Mouse (Mus musculus) spleen, postnatal 10 days (tissue): ENCODE data around the gene Slc27a1.
"Not testable (repeated sequence)": the region's sequence is repeated elsewhere in the genome, so short reads cannot be mapped to it uniquely, and the experiment has no call there.

Experiments
- DNase-seq, 2 experiments: peaks; one replicate each; pipeline ENCODE4 v3.0.0; 2021 to 2022; ENCODE audit warnings: low spot score in 2 of 2

Gene Slc27a1

GRCm38 (mm10) chr8:71568387-71568937, at the start of gene Slc27a1:
TSS of gene Slc27a1 (plus strand) at chr8:71568882.
- DNase-seq: no peak

DNA sequence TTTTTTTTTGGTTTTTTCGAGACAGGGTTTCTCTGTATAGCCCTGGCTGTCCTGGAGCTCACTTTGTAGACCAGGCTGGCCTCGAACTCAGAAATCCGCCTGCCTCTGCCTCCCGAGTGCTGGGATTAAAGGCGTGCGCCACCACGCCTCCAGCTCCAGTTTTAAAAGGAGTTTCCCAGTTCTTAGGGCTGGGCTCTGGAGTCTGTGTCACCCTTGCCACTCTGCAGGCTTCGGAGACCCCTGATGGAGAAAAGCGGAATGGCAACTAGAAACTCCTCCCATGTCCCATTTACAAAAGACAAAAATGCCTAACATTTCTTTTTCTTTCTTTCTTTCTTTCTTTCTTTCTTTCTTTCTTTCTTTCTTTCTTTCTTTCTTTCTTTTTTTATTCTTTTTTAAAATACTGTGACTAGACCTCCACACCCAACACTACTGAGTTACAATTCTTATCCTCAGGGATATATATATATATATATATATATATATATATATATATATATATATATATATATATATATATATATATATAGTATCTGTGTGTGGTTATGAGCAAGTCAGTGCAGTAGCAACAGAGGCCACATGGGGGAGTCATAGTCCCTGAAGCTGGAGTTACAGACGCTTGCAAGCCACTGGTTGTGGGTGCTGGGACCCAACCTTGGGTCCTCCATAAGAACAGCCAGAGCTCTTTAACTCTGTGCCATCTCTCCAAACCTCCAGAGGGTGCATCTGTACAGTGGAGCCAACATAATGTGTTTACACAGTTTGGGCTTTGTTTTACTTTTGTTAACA, 49.5 kb upstream of the Slc27a1 start:
- DNase-seq: peak in 1 of 2 experiments; percentile 70

DNA sequence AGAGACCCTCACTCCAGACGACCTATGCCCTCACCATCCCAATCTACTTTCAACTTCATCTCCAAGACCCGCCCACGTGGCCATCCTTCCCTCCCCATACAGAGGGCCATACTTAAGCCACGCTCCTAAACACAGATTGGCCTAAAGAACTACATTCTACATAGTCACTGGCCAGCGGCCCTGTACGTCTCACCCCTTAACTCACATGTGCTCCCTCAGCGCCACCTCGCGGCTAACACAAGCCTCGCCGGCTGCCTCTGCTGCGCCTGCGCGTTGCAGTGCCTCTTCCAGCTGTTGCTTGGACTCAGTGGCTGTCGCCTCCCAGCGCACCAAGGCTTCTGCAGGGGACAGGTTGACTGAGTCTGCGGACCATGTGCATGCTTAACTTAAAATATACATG, 47.0 kb upstream of the Slc27a1 start:
- peak; percentile 88 to 94 for DNase-seq

DNA sequence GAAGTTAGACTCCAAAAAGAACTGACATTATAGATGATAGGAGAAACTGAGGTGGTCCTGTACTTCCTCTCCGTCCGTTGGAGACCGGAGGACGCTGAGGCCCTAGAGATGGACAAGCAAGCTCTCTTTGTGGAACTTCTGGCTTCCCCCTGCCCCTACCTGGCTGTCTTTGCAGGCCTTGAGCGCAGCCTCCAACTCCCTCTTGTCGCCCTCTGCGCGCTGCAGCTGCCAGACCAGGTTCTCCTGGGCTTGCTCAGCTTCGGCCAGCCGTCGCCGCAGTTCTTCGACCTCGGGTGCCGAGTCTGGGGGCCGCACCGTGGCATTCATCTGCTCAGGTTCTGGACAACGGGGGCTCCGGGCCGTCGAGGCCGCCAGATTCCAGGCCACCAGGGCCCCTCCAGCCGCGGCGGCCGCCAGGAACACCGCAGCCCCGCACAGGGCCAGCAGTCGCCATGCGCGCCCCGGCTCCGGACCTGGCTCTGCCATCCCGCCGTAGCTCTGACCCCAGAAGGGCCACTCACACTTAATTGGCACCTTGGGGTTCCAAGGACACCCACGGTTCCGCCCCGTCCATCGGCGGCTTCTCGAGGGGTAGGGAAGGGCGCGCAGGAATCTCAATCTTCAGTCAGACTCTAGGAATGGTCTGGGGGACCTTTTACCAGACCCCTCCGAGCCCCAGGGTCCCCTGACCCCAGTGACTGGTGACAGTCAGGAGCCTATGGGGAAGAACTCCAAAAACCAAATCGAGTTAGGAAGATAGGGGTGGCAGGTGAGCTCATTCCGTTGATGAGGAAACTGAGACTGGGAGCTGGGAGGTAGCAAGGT, 43.2 kb upstream of the Slc27a1 start, which contains the start of gene Ccdc194:
TSS of gene Ccdc194 (minus strand) at position 486 of the 825 bp plus-strand sequence.
- DNase-seq: no peak

DNA sequence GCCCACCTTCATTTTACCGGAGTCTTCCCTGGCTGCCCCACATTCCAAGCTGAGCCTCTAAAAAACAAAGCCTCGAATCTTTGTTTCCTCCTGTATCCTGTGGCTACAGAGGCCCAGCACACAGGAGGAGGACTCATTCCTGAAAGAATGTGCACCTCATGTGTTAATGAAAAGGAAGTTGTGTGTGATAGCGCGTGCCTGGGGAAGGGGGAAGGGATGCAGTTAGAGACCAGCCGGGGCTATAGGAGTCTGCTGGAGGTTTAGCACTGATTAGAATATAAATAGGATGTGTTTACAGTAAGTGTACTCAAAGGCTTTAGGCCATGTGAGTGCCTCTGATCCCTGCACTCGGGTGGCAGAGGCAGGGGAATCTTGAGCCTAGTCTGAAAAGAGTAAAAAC, 42.4 kb upstream of the Slc27a1 start:
- DNase-seq: no peak

- DNase-seq: no peak
Measured at GRCm38 (mm10) chr8:71527162-71527870, 41.4 kb upstream of the Slc27a1 start.

DNA sequence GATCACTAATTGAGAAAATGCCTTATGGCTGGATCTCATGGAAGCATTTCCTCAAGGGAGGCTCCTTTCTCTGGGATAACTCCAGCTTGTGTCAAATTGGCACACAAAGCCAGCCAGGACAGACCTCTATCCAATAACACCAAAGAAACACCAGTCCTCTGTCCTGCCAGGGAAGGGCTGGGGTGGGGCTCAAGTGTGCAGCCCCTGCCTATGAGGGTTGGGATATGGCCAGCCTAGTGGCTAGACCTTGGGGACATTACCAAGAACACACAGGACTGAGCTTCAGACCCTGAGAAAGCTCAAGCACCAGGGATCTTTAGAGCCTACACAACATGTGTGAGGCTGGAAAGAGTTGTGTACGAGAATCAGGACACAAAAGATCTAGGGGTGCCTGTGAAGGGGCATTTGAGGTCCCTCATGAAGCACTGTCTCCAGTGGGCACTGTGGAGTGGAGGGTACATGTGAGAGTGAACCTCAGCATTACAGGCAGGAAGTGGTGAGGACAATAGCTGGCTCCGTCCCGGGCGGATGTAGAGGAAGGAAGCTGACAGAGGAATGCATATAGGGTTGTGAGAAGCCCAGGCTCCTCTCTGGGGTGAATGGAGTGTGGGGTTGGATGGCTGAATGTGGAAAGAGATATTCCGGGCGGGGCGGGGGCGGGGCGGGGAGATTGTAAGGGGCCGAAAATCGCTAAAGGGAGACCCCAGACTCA, 40.2 kb upstream of the Slc27a1 start:
- no peak for DNase-seq

- not testable (repeated sequence) for DNase-seq
Measured at GRCm38 (mm10) chr8:71530735-71531467, 37.8 kb upstream of the Slc27a1 start.

DNA sequence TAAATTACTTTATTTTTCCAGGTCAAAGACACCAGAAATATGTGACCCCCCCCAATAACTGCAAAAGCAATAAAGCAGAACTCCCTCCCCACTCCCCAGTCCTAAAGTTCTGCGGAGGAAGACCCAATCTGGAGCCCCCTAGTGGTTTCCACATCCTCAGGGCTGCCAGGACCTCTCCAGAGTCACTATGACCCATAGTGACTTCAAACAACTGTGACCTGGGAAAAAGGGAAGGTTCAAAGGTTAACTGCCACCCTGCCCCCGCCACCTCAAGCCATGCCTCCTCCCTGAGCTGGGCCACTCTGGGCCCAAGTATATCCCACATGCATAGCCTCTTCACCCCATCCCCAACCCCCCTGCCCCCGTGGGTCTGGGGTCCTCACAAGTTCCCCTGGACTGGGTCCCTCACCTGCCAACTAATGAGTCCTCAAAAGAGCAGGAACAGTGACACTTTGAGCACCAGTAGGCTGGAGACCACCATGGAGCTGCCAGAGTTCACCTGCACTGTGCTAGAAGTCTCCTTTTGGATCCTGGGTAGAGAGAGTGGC, 34.3 kb upstream of the Slc27a1 start:
- DNase-seq: no peak

- DNase-seq: no peak
Measured at GRCm38 (mm10) chr8:71535663-71536062, 33.0 kb upstream of the Slc27a1 start.

- DNase-seq: peak; percentile 76 to 91
Measured at GRCm38 (mm10) chr8:71537028-71537867, 31.4 kb upstream of the Slc27a1 start, which contains the start of gene Bst2. TSS of gene Bst2 (minus strand) at chr8:71537456.

- peak; percentile 83 to 93 for DNase-seq
Measured at GRCm38 (mm10) chr8:71542632-71543343, 25.9 kb upstream of the Slc27a1 start, which contains the start of gene Mvb12a. TSS of gene Mvb12a (plus strand) at chr8:71542922.

DNA sequence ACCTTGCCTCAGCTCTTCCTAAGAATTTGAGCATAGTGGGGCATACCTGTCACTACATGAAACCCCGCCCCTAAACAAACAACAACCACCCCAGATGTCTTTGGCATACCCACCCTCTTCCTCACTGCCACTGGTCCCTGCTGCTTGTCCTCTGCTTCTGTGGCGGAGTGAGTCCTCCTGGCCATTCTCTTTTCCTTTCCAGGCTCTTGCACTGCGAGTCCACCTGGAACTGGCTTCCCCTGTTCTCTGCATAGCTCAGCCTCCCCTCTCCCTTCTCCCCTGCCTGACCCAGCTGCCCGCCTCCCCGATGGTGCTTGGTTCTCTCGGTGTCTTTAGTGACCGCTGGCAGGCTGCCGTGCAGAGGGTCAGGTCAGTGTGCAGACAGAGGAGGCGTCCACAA, 24.9 kb upstream of the Slc27a1 start:
- DNase-seq: no peak

DNA sequence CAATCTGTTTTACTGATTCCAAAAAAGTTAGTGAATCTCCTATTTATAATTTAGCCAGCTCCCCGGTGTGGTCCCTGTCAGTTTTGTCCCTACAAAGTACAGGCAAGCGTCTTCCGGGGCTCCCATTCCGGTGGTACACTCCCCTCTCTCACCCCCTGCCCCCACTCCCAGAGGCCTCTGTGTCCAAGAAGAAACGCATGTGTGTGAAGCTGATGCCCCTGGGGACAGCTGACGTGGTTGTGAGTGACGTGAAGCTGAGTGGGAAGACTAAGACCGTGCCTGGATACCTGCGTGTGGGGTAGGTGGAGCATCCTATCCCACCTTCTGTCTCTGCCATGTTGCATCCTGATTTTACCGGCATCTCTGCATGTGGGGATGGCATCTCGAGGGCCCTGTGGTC, 23.6 kb upstream of the Slc27a1 start:
- no peak for DNase-seq

DNA sequence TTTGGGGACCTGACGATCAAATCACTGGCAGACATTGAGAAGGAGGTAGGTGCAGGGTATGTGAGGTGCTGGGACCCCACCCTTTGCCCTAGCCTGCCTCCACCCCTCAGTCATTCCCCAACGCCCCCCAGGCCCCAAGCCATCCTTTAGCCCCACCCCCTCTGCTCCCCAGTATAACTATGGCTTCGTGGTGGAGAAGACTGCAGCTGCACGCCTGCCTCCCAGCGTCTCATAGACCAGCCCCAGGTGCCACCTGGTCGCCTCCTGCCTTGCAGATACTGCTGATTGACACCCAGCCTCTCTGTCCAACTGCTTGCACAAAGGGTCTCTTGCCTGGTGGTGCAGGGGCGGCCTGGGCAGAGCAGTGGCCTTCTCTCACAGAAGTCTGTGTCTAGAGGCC, 21.1 kb upstream of the Slc27a1 start:
- DNase-seq: no peak

- DNase-seq: no peak
Measured at GRCm38 (mm10) chr8:71550754-71551153, 17.9 kb upstream of the Slc27a1 start.

GRCm38 (mm10) chr8:71552770-71553169, 15.9 kb upstream of the Slc27a1 start:
- no peak for DNase-seq

GRCm38 (mm10) chr8:71554001-71554400, 14.7 kb upstream of the Slc27a1 start:
- no peak for DNase-seq
